Comparison of ENCODE assay signal across 8 mouse cellular contexts in genomic region chr6:29211146-29211545, GRCm38 (mm10). TPM values are rescaled to one million over a fixed set of nuclear protein-coding genes. Genes with fewer than 3 reads are reported as not detected.
A peak's percentile ranks its signal among the peaks of the same experiment; 100 is the strongest.
DNase-seq lines count a peak whose midpoint lies in the region; ATAC-seq and TF ChIP-seq lines count a peak whose summit lies in the region.

No protein-coding gene starts in this region.

- no peak for TF ChIP-seq CTCF in cortical plate, adult 2 months (IDR thresholded peaks at IDR 0.05; ENCODE audit: extremely low read depth, insufficient read depth, low read length)
- TF ChIP-seq CTCF in intestine, postnatal 0 days (IDR thresholded peaks at IDR 0.05; ENCODE audit: low read depth), result peak; percentile 17; the same call in 1 of the 2 replicates

- H3K9me3 ChIP-seq in intestine, postnatal 0 days (ENCODE audit: control insufficient read depth), result no peaks in the 10 kb centered on the region
- no peaks in the 10 kb centered on the region for H3K9me3 ChIP-seq in stomach, embryonic 14.5 days (ENCODE audit: control insufficient read depth, low read depth, low read length)

- peak; percentile 36 for DNase-seq in adrenal gland, postnatal 14 days
- no peak for DNase-seq in adrenal gland, adult 2 months
- DNase-seq in 416B (ENCODE audit: low read depth), result peak; percentile 50
- DNase-seq in embryo, embryonic 11 days, result no peak

- H3K27ac ChIP-seq in cortical plate, adult 2 months (ENCODE audit: insufficient read depth, low read length), result no peak overlapping the region
- no peak overlapping the region for H3K27ac ChIP-seq in intestine, postnatal 0 days (ENCODE audit: low read depth, low read length)
- no peak overlapping the region for H3K27ac ChIP-seq in stomach, embryonic 14.5 days (ENCODE audit: low read length)

- H3K4me2 ChIP-seq in intestine, postnatal 0 days (replicated peaks; ENCODE audit: low read depth), result peak overlapping the region; percentile 94
- peak overlapping the region; percentile 80 for H3K4me2 ChIP-seq in stomach, embryonic 14.5 days (replicated peaks; ENCODE audit: low read depth, low read length)

- H3K9ac ChIP-seq in intestine, postnatal 0 days (ENCODE audit: low read depth, low read length), result peak overlapping the region; percentile 54; the same call in 1 of the 2 replicates
- H3K9ac ChIP-seq in stomach, embryonic 14.5 days (replicated peaks; ENCODE audit: low read depth, low read length), result peak overlapping the region; percentile 54; the same call in 1 of the 2 replicates

- no peak for ATAC-seq in intestine, postnatal 0 days
- ATAC-seq in stomach, embryonic 14.5 days (ENCODE audit: insufficient number of reproducible peaks, insufficient read depth, low FRiP score, low read depth), result no peak
- ATAC-seq in erythroblast, adult 5-6 weeks (replicated peaks; ENCODE audit: low FRiP score, poor library complexity, severe bottlenecking), result no peak

- TF ChIP-seq POLR2A in cortical plate, adult 2 months (IDR thresholded peaks at IDR 0.05; ENCODE audit: extremely low read depth, insufficient read depth, low read length), result no peak

- no peaks in the 10 kb centered on the region for H3K27me3 ChIP-seq in intestine, postnatal 0 days (replicated peaks; ENCODE audit: control insufficient read depth, insufficient read depth, low read length)
- H3K27me3 ChIP-seq in stomach, embryonic 14.5 days (ENCODE audit: control insufficient read depth, insufficient read depth, low read length), result no peaks in the 10 kb centered on the region

- peak overlapping the region; percentile 89 for H3K4me3 ChIP-seq in cortical plate, adult 2 months (ENCODE audit: insufficient read depth, low read length)
- peak overlapping the region; percentile 64 for H3K4me3 ChIP-seq in intestine, postnatal 0 days (ENCODE audit: low read depth, low read length)
- peak overlapping the region; percentile 58 for H3K4me3 ChIP-seq in stomach, embryonic 14.5 days (ENCODE audit: low read depth, low read length)

- 23% methylated on average over 7 of the region's 7 CpGs for WGBS in intestine, postnatal 0 days
- 22% methylated on average over 7 of the region's 7 CpGs for WGBS in stomach, embryonic 14.5 days

- no peaks in the 10 kb centered on the region; the same call in 1 of the 2 replicates for H3K36me3 ChIP-seq in intestine, postnatal 0 days (ENCODE audit: control insufficient read depth, insufficient read depth)
- H3K36me3 ChIP-seq in stomach, embryonic 14.5 days (ENCODE audit: control insufficient read depth, insufficient read depth, low read length), result peaks cover 2% of the 10 kb centered on the region; the same call in 1 of the 2 replicates

- H3K4me1 ChIP-seq in cortical plate, adult 2 months (ENCODE audit: control insufficient read depth, insufficient read depth, low read length), result peaks cover 3% of the 10 kb centered on the region; the same call in 1 of the 2 replicates
- 0 out of 2 replicates have a peak, but pooled peaks cover 4% of the 10 kb centered on the region for H3K4me1 ChIP-seq in intestine, postnatal 0 days (replicated peaks; ENCODE audit: control insufficient read depth, insufficient read depth, low read length)
- peaks cover 19% of the 10 kb centered on the region for H3K4me1 ChIP-seq in stomach, embryonic 14.5 days (ENCODE audit: control insufficient read depth, insufficient read depth, low read length)

RNA-seq across cellular contexts. Expression of gene Impdh1, which starts 5.0 kb away (rescaled TPM):
- total RNA-seq in adrenal gland, postnatal 14 days (2021), result 252 and 482 TPM in 2 replicates
- 10 to 100 TPM; 58.3 to 86.4 TPM for total RNA-seq in adrenal gland, adult 2 months (2021)
- 94.4 and 102 TPM in 2 replicates for polyA plus RNA-seq in adrenal gland, adult 2 months (2012; rRNA removed)
- 64.4 and 65.6 TPM in 2 replicates for polyA plus RNA-seq in cortical plate, adult 2 months (2012; rRNA removed)
- polyA plus RNA-seq in intestine, postnatal 0 days (2015; fragmentation: Nextera tagmentation; extraction: Ambion mirVana), result 10.6 and 11.7 TPM in 2 replicates
- 36.1 and 41.7 TPM in 2 replicates for polyA plus RNA-seq in stomach, embryonic 14.5 days (2014; fragmentation: Nextera tagmentation; extraction: Ambion mirVana)
- 9.6 and 12.3 TPM in 2 replicates for total RNA-seq in erythroblast, adult 5-6 weeks (2015; ENCODE audit: low replicate concordance)
- total RNA-seq in erythroblast, adult 5-6 weeks (2017; ENCODE audit: low replicate concordance), result 11.2 and 34.7 TPM in 2 replicates

RNA-seq across cellular contexts. Expression of gene Prrt4, which starts 31.8 kb away (rescaled TPM):
- 4.9 and 5.1 TPM in 2 replicates for total RNA-seq in adrenal gland, postnatal 14 days (2021)
- 1 to 10 TPM; 2.2 to 5.0 TPM for total RNA-seq in adrenal gland, adult 2 months (2021)
- polyA plus RNA-seq in adrenal gland, adult 2 months (2012; rRNA removed), result 6.1 and 8.8 TPM in 2 replicates
- polyA plus RNA-seq in cortical plate, adult 2 months (2012; rRNA removed), result 2.6 and 3.2 TPM in 2 replicates
- 0.23 and 0.29 TPM in 2 replicates for polyA plus RNA-seq in intestine, postnatal 0 days (2015; fragmentation: Nextera tagmentation; extraction: Ambion mirVana)
- 0.38 and 0.48 TPM in 2 replicates for polyA plus RNA-seq in stomach, embryonic 14.5 days (2014; fragmentation: Nextera tagmentation; extraction: Ambion mirVana)
- total RNA-seq in erythroblast, adult 5-6 weeks (2015; ENCODE audit: low replicate concordance), result not detected in 2 replicates
- not detected in 2 replicates for total RNA-seq in erythroblast, adult 5-6 weeks (2017; ENCODE audit: low replicate concordance)

RNA-seq across cellular contexts. Expression of gene Rbm28, which starts 46.3 kb away (rescaled TPM):
- total RNA-seq in adrenal gland, postnatal 14 days (2021), result 29.7 and 31.8 TPM in 2 replicates
- total RNA-seq in adrenal gland, adult 2 months (2021), result 10 to 100 TPM; 25.9 to 33.6 TPM
- 2.3 and 2.4 TPM in 2 replicates for polyA plus RNA-seq in adrenal gland, adult 2 months (2012; rRNA removed)
- 55.8 and 57.5 TPM in 2 replicates for polyA plus RNA-seq in cortical plate, adult 2 months (2012; rRNA removed)
- 9.8 and 12.2 TPM in 2 replicates for polyA plus RNA-seq in intestine, postnatal 0 days (2015; fragmentation: Nextera tagmentation; extraction: Ambion mirVana)
- 44.1 and 48.5 TPM in 2 replicates for polyA plus RNA-seq in stomach, embryonic 14.5 days (2014; fragmentation: Nextera tagmentation; extraction: Ambion mirVana)
- total RNA-seq in erythroblast, adult 5-6 weeks (2015; ENCODE audit: low replicate concordance), result 9.0 and 18.8 TPM in 2 replicates
- total RNA-seq in erythroblast, adult 5-6 weeks (2017; ENCODE audit: low replicate concordance), result 8.7 and 13.4 TPM in 2 replicates

Comparison
In these comparisons a context has a peak if more than half of its experiments do, and no peak if none do; other contexts are left out.
1. DNase-seq: peak in adrenal gland, postnatal 14 days (single experiment) and 416B (single experiment); none in adrenal gland, adult 2 months (single experiment) and embryo, embryonic 11 days (single experiment).
2. Peak in every context shown above with its lines, with median percentiles within 50 percentile points of each other: H3K4me3 ChIP-seq.